Mouse (Mus musculus) c-Kit-positive CD71-negative TER-119-negative erythroid progenitor cells, embryonic 14.5 days (primary cell): ENCODE measurements at regions not wholly inside any gene's neighbourhood (a gene's known extent, or its start where the extent isn't known, plus 50 kb on each side); places are given as distances from the start of the nearest gene placed in this dataset.

Source experiments
- DNase-seq: peaks from one replicate; pipeline ENCODE4 v3.0.0-alpha.2; 2013; ENCODE audit warnings: low read depth

- DNase-seq, result no peak
Measured at GRCm38 (mm10) chr8:30946154-30947065, 2482.1 kb upstream of the 5930422O12Rik start.

GRCm38 (mm10) chr8:30952818-30953217, 2475.7 kb upstream of the 5930422O12Rik start:
- DNase-seq, result no peak

GRCm38 (mm10) chr8:30959436-30960180, 2468.9 kb upstream of the 5930422O12Rik start:
- DNase-seq, result no peak

- no peak for DNase-seq
Measured at GRCm38 (mm10) chr8:30960486-30960885, 2468.0 kb upstream of the 5930422O12Rik start.

- DNase-seq, result no peak
Measured at GRCm38 (mm10) chr8:30962207-30962606, 2466.3 kb upstream of the 5930422O12Rik start.

GRCm38 (mm10) chr8:30982814-30983213, 2445.7 kb upstream of the 5930422O12Rik start:
- DNase-seq, result no peak

- no peak for DNase-seq
Measured at GRCm38 (mm10) chr8:30988051-30988450, 2440.5 kb upstream of the 5930422O12Rik start.

- DNase-seq, result no peak
Measured at GRCm38 (mm10) chr8:30998657-30999056, 2429.9 kb upstream of the 5930422O12Rik start.

GRCm38 (mm10) chr8:31000120-31000519, 2428.4 kb upstream of the 5930422O12Rik start:
- no peak for DNase-seq

GRCm38 (mm10) chr8:31001980-31002730, 2426.4 kb upstream of the 5930422O12Rik start:
- DNase-seq, result no peak

- no peak for DNase-seq
Measured at GRCm38 (mm10) chr8:31008309-31008708, 2420.2 kb upstream of the 5930422O12Rik start.

- no peak for DNase-seq
Measured at GRCm38 (mm10) chr8:31012068-31012467, 2416.4 kb upstream of the 5930422O12Rik start.

- DNase-seq, result peak; percentile 44
Measured at GRCm38 (mm10) chr8:31031721-31032591, 2396.6 kb upstream of the 5930422O12Rik start.

GRCm38 (mm10) chr8:31033281-31033680, 2395.2 kb upstream of the 5930422O12Rik start:
- peak; percentile 66 for DNase-seq

GRCm38 (mm10) chr8:31036892-31037291, 2391.6 kb upstream of the 5930422O12Rik start:
- DNase-seq, result no peak
